Mouse (Mus musculus) central nervous system, embryonic 18 days (tissue): ENCODE results near the gene Tceal1. TPM values are rescaled to one million over a fixed set of nuclear protein-coding genes. Genes with fewer than 3 reads are reported as not detected.

Source experiments
- polyA plus RNA-seq: library from polyadenylated mRNA; depleted of rRNA; stranded (reverse); fragments of >200 nt; gene quantifications from 2 replicates; pipeline ENCODE4 v1.2.3, GENCODE M21; 2012; rRNA removed

The Tceal1 gene
- 15.3 and 16.9 TPM in 2 replicates for polyA plus RNA-seq

DNA sequence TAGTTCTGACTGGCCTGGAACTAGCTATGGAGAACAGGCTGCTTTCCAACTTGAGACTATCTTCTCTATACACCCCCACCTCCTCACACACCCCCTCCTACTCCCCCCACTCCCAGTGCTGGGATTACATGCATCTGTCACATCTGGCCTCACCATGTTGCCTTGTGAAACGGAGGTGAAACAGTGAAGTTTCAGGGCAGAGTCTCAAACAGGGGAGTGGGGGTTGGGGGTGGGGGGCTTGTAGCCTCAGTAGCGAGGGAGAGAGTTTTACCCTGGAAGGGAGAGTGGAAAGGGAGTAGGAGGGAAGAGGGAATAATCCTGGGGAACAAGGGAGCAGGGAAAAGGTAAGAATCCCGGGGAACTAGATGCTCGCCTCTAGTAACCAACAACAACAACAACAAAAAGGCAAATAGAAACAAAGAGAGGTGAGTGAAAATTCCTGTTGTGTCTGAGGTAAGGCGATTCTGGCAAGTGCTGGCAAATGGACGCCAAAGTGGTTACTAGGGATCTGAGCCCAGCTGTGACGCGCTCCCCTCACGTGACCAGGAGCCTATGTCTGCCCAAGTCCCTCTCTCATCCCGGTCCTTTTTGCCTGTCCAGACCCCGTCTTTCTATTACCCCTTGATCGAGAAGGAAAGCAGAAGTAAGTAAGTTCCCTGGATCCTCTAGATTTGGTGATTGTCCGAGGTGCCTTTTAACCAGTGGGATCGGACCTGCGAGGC, at the start of gene Tceal1:
Gene Tceal1 (plus strand): TSS at position 537 of the 722 bp plus-strand sequence.

DNA sequence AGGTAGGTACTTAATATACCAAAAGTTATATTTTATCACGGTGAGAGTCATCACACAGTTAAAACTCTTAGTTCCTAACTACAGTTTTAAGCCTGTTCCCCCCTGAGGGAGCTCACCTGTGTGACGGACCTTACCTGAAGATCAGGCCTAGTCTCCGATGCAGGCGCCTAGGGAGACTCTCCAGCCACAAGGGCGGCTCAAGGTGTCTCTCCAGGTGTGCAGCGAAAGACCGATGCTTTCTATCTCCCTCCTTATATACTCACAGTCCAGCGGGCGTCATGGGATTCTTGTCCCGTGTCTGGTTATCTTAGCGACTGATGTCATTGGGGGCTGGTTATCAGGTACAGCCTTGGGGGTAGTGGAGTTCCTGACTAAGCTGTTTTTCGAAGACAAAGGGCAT, 35.7 kb downstream of the Tceal1 start, which contains the start of gene Morf4l2:
Gene Morf4l2 (minus strand): TSS at position 232 of the 400 bp plus-strand sequence.

Other genes starting within 250 kb of the Tceal1 start
- not detected in 2 replicates for gene Kir3dl1, start 190.0 kb upstream of the Tceal1 start, polyA plus RNA-seq
- 0.45 and 0.49 TPM in 2 replicates for gene Kir3dl2, start 163.9 kb upstream of the Tceal1 start, polyA plus RNA-seq
- 136 and 163 TPM in 2 replicates for gene Tceal3, start 117.1 kb upstream of the Tceal1 start, polyA plus RNA-seq
- gene Morf4l2, start 35.7 kb downstream of the Tceal1 start, polyA plus RNA-seq = 467 and 514 TPM in 2 replicates
- gene Glra4, start 72.2 kb downstream of the Tceal1 start, polyA plus RNA-seq = 0.04 TPM in 1 of 2 replicates, not detected in the other
- 25.5 and 26.3 TPM in 2 replicates for gene Plp1, start 114.7 kb downstream of the Tceal1 start, polyA plus RNA-seq
- 13.5 and 14.5 TPM in 2 replicates for gene Rab9b, start 160.8 kb downstream of the Tceal1 start, polyA plus RNA-seq
- gene H2bfm, start 219.3 kb downstream of the Tceal1 start, polyA plus RNA-seq = not detected in 2 replicates